Mouse (Mus musculus) CD8-positive naive resting alpha-beta T cell, adult 2 months (primary cell): ENCODE results near the gene Atp1b2.
A peak's percentile ranks its signal among the peaks of the same experiment; 100 is the strongest.

ENCODE experiments used
- DNase-seq, 2 experiments: peaks; one replicate each; pipeline ENCODE4 v3.0.0; 2022; ENCODE audit warnings: low read depth in 2 of 2, low spot score in 2 of 2

Gene Atp1b2

DNA sequence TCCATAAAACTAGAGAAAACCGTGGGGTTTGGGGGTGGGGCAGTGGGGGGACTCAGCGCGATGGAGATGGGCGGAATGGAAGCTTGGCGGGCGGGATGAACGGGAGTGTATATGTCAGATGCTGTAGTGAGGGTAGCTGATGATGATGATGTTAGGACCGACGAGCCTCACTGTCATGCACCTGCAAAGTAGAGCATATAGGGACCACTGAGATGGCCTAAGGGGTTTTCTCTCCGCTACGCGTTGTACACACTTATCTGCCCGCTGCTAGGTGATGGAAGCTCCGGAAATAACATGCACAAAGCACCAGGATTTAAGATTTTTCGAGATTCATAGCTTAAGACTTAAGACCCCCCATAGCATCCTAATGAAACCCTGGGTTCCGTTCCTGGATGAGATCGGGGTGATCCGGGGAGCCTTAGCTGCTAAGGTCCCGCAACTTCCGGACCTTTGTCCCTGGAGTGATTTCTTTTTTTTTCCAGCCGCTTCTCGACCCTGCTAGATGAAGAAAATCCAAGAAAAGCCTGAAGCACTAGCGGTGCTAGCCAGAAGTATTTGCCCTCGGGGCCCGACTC lies 25.1 kb downstream of the Atp1b2 start:
- DNase-seq, result peak in 1 of 2 experiments; percentile 42

DNA sequence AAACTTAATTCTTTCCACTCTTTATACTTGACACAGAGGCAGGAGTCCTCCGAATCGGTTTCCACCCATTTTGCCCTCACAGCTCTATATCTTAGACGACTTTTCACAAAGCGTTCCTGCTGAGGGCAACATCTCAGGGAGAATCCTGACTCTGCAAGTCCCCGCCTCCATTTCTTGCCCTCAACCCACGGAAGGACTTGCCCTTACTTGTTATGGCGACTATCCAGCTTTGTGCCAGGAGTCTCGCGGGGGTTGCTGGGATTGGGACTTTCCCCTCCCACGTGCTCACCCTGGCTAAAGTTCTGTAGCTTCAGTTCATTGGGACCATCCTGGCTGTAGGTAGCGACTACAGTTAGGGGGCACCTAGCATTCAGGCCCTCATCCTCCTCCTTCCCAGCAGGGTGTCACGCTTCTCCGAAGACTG lies 25.6 kb downstream of the Atp1b2 start, which contains the start of the genes Wrap53 and Trp53:
Gene Wrap53, minus strand, starts transcription at position 165 of the 424 bp plus-strand sequence.
Gene Trp53, plus strand, starts transcription at position 269 of the 424 bp plus-strand sequence.
- DNase-seq, result peak; percentile 83 to 84

DNA sequence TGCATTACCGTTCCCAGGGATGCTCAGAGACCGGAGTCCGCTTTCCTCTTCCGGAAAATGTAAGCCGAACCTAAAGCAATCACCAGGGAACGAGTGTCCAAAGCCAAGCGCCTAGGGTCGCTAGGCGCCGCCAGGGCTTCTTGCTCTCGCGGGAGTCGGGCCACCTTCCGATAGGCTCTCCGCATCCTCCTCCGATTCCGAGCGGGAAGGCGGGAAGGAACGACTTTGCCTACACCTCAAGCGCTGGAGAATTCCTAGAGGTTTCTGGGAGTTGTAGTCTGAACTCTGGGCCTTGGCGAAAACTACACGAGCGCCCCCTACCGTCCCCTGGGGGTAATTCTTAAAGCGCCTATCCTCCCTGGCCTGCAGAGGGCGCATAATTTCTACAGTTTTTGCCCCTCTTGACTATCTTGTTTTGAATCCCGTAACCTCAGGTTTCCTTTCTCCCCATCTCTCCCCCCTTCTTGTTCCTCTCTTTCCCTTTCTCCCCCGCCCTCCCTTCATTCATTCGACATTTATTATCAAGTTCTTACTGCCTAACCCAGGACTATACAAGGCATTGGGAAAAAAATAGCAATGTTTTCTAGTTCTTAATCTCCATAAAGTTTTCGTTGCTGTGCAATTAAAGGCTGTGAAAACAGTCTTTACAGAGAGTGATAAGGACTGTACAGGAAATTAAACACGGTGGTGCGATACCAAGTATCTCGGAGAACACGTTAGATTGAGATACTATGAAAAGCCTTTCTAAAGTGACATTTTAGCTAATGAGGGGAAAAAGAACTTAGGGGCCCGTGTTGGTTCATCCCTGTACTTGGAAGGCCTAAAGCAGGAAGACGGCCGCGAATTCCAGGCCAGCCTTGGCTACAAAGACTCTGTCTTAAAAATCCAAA lies 26.4 kb downstream of the Atp1b2 start:
- DNase-seq, result peak; percentile 96 to 98

DNA sequence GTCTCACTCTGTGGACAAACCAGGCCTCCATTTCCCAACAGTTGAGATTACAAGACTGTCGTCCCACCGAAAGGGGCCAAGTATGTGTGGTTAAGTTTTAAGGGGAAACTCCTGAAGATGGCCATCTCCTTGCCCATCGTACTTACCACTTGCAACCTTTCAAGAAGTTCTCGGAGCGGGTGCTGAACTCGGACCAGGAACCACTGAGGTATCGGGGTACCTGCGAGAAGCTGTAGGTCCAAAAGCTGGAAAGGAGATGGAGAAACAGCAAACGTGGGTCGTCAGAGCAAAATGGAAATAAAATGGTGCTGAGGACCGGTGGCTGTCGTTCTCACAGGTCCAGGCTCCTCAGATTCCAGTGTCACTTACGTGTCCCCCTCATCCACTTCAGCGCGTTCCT lies 27.4 kb downstream of the Atp1b2 start:
- no peak for DNase-seq

DNA sequence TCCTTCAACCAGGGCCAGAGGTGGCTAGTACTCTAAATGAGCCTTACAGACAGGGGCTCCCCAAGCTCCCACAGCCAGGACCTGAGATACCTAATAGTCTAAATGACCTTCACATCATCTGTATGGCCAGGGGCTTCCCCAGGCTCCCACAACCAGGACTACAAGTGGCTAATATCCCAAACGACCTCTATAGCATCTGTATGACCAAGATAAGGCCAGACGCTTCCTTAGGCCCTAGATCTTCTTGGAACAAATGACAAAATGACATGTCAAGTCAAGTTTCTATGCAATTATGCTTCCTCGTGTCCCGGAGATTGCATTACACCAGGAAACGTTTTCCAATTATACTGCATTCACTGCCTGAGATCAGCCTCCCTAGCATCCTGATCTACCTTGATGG lies 29.4 kb downstream of the Atp1b2 start:
- no peak for DNase-seq

DNA sequence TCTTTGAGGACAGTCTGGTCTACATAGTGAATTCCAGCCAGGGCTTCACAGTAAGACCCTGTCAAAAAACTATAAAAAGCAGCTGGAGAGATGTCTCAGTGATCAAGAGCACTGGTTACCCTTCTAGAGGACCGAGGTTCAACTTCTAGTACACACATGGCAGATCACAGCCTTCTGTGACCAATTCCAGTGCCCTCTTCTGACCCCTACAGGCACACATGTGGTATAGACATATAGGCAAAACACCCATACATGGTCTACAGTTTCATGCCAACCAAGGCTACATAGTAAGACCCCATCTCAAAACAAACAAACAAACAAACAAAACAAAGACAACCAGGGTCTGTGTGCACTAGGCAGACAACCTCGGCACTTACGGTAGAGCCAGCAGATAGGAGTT lies 30.5 kb downstream of the Atp1b2 start:
- DNase-seq, result peak; percentile 20 to 22

DNA sequence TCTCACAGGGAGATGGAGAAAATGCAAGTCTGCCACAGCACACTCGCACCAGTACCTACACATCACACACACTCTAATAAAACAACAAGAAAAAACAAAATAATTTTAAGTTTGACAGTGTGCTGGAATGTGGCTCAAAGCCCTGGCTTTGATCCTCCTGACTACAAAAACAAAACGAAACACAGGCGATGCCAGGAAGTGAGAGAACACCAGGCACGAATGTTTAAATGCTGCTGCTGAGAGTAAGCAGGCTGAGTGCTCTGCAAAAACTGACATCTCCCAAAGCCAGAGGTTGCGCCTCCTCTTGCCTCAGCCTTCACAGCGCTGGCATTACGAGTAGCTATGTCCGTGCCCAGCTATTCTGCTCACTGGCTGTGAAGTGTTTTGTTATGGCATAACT lies 40.6 kb downstream of the Atp1b2 start:
- DNase-seq, result no peak

DNA sequence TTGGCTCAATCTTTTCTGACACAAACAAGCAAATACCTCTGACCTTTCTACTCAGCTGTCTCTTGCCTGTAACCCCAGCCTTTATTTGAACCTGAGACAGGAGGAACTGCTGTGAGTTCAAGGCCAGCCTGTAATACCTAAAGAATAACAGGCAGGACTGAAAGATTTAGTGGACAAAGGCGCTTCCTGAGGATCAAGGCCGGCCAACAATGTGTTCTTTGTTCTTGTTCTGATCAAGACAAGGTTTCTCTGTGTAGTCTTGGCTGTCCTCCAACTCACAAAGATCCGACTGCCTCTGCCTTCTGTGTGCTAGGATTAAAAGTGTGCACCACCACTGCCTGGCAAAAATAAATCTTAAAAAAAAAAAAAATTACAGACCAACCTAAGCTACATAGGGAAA lies 41.4 kb downstream of the Atp1b2 start:
- no peak for DNase-seq

DNA sequence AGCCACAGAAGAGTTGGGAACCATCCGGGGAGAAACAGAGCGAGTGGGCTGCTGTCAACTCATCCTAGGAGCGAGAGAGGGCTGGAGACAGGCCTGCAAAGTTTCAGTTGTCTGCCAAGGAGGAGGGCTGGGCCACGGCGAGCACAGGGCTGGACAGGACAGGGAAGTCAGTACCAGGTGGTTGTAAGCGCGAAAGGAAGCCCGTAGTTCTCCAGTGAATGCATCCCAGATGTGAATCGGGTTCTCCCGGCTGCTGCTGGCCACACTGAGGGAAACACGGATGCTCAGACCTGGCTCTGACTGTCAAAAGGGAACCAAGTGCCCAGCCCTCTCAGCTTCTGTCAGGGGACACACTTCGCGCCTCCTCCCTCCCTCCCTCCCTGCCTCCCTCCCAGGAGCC lies 42.4 kb downstream of the Atp1b2 start:
- no peak for DNase-seq

DNA sequence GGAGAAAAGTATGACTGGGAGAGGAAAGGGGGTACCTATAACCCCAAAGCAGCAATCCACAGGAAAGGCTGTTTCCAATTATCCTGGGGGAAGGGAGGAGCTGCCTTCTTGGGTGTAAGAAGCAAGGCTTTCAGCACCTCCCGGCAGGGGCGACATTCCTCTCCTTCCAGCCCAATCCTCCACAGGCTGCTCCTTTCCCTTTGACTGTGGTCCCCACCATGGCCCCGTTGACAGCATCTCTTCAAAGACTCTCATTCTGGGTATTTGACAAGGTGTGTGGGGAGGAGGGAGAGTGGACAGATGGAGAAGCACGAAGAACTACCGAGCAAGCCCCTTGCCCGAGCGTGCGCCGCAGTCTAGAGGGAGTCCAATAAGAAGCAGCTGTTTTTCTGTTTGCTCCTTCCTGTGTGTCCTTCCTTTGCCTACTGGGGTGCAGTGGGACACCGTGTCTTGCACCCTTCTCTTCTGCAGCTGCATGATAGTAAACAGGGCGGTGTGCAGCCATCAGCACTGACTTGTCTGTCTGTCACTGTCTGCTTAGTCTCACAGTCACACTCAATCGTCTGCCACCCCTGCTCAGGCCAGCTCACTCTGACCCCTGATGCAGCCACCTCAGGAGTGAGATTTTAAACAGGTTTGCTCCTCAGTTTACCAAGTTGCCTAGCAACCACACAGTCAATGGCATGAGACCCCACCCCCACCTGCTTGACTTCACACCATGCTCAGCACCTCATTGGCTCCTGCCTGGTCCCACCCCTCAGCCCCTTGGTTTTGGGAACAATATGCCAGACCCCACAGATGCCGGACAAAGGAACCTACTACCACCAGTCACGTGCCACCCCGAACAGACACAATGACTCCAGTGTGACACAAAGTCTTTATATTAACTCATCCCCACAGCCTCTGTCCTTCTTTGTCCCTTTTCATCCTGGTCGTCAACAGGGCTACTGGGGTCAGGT lies 44.6 kb downstream of the Atp1b2 start:
- no peak for DNase-seq

DNA sequence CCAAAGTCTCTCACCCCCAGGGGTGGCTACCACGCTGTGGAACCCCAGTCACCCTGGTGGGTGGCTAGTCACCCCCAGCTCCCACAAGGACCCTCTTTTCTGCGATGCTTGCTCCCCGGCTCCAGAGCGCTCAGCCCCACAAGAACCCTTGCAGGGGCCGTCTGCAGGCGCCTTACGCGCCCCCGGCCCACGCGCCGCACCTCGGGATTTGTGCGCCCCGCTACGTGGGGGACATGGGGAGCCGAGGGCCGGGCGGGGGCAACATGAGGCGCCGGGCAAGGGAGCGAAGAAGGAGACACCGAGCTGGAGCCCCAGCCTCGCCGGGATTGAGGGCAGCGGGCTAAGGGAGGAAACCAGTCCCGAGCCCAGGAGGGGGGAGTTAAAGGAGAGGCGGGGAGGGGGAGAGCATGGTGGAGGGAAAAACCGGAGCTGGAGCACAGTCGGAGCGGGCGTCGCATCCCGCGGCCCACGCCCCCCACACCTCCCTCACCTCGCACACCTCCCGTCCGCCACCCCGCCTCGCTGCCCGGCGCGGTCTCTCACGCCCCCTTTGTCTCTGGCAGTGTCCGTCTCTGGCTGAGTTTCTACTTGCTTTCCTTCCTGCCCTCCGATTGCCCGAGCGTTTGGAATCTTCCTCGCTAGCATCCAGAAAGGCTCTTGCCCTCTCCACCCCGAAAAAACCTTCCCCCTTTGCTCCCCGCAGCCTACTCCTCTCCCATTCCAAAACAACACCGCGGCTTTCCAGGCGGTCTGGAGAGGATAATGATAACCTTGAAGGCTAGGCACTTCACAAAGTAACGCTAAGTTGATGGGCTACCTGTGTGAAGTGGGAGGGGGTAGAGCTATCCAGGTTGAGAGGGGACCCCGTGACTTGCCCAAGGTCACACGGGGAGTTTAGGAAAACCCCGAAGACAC lies 45.6 kb downstream of the Atp1b2 start, which contains the start of gene Efnb3:
Gene Efnb3, minus strand, starts transcription at position 355 of the 915 bp plus-strand sequence.
- DNase-seq, result no peak

DNA sequence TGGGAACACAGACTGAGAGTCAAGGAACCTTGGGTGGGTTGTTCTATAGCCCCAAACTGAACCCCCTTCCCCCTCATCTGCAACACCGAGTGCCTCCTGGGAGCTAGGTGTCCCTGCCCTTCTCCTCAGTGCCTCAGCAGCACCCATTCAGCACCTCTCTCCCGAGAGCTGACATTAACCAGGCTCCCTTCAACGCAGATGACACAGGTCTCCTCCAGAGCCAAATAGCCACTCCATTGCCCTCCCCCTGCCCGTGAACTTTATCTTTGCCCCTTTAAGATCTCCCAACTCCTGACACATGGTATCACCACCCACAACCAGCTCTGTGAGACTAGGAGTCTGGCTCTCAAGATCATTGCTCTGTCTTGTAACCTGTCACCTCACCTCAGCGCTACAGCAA lies 46.6 kb downstream of the Atp1b2 start:
- no peak for DNase-seq

DNA sequence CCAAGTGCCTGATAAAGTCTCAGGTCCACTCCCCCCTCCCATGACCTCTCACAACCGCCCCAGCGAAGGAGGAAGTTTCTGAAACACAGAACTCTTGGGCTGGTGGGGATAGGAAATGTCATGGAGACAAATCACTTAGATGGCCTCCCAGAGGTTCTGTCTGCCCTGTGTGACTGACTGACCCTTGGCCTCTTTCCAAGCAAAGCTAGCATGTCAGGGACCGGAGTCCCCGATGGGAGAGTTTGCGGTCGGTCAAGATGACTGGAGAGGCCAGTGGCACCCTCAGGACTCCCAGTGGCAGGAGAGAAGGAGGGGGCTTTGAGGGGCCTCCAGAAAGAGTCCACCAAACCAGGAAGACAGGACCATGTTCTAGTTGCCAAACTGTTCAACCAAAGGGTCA lies 47.0 kb downstream of the Atp1b2 start:
- no peak for DNase-seq

DNA sequence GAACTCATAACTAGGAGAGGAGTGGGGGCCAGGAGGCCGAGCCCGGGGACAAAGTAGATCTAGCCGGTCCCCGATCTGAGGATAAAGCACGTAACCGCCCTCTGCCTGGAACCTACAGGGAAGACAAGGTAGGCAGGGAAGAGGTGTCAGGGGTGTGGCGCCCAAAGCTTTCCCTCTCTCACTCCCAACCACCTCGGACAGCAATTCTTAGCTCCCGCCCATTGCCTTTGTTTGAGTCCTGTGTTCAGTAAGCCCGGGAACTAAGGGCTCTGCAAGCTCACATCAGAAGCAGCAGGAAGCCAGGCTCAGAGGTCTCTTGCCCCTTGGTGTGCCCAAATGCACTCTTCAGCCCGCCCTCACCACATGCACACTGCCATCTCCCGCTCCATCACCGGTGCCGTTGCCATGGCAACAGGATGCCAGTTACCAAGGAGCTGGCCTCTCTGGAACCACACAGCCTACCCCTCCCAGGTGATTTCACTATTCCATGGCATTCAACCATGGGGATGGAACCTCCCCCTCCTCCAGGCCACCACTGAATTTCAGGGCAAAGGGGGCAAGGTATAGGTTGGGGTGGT lies 48.3 kb downstream of the Atp1b2 start:
- no peak for DNase-seq

DNA sequence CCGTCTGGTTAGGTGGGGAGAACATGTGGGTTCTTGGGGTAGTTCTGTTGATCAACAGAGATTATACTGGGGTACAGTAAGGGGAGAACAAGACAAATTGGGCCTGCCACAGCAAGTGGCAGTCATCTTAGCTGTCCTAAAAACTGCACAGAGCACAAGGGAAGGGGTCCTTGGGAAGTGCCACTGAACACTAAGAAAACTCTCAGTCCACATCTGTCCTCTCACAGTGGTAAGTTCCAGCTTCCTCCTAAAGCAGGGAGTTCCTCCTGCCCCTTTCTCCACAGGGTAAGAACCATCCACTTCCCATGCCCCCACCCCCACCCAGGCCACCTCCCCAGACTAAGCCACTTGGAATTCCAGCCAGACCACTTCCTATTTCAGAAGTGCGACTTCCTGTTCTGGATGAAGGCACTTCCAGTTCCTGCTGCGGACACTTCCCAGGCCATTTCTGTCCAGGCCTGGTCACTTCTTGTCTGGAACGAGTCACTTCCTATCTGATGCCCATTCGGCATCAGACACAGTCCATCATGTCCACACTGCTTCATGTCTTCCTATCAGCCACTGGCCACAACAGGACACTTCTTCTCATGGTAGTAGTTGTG lies 51.1 kb downstream of the Atp1b2 start:
- DNase-seq, result no peak

DNA sequence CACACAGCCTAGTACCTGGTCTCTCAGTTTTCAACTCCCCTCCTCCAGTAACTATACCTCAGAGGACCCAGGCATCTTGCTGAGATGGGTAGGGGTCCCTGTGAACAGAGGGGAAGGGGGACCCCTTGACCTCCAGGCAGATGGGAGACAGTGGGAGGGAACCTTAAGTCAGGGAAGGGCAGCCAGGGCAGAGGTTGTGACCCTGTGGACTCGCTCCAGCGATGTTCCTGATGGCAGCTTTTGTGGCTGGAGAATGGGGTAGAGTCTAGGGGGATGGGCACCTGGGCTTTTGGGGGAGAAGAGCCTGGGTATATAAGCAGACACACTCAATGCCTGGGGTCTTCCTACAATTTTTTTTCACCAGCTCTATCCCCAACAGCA lies 52.4 kb downstream of the Atp1b2 start:
- DNase-seq, result no peak

DNA sequence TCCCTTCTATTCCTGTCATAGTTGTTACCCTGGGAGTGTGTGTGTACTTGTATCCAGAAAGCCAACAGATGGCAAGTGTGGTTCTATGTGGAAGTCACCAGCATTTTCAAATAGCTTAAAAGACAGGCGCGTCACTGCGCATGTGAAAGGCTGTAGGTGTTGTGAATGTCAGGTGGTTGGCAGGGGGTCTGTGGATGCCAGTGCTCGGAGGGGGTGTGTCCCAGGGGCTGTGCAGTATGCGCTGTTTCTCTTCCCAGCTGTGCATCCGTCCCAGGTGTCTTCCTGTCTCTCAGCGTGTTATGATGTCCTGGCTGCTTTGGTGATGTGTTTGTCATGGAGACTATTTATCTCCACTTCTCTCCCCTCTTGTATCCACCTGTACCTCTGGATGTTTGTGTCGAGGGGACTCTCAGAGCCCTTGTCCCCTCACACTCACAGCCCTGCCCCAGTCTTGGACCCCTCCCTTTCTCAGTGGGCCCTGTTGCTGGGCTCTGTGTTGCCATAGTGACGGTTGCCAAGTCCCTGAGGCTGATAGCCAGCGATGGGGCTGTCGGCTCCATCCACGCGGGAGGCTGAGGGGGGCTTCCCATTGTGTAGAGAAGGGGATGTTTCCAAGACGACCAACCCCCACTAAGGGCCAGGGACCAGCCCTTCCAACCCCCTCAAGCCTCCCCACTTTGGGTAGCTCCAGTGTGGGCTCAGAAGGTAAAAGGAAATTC lies 53.0 kb downstream of the Atp1b2 start:
- DNase-seq, result no peak

DNA sequence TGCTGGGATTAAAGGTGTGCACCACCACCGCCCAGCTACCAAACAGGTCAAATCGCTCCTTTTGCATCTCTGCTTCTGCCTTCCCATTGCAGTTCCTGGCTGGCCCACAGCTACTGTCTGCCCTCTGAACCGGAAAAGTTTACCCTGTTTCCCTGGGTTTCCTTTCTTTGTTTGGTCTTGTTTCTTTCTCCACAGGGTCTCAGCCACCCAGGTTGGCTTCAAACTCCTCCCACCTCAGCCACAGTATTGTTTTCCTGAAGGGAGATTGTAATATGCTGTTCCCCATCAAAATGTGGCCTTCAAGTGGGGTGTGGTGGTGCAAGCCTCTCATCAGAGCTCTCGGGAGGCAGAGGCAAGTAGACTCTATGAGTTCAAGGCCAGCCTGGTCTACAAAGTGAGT lies 54.4 kb downstream of the Atp1b2 start:
- no peak for DNase-seq
